Mouse (Mus musculus) CH12.LX (cell line): ENCODE measurements around the gene Tmem178b. TPM values are rescaled to one million over a fixed set of nuclear protein-coding genes. Genes with fewer than 3 reads are reported as not detected.

ENCODE experiments used
- DNase-seq: peaks from one replicate; pipeline ENCODE4 v3.0.0-alpha.2; 2013; ENCODE audit errors: extremely low read depth
- H3K27ac ChIP-seq: 2 replicates; pipeline ENCODE4 v1.5.1; 2012; ENCODE audit warnings: low read depth, mild to moderate bottlenecking, control low read depth, moderate library complexity; ENCODE audit not compliant: insufficient read depth
- H3K27me3 ChIP-seq: replicated peaks from 2 replicates; pipeline ENCODE3; 2012; ENCODE audit warnings: inconsistent platforms
- H3K36me3 ChIP-seq, 2 experiments: replicated peaks in 1 of 2; 2 replicates each; pipeline versions ENCODE3 to v1.6.1; 2012; ENCODE audit warnings: inconsistent platforms in 1 of 2, low read length in 1 of 2, mild to moderate bottlenecking in 1 of 2, mixed read lengths in 1 of 2, moderate library complexity in 1 of 2; ENCODE audit not compliant: control insufficient read depth in 1 of 2, insufficient read depth in 1 of 2
- H3K4me1 ChIP-seq, 2 experiments: 2 replicates each; pipeline ENCODE4 v1.6.1; 2012; ENCODE audit warnings: inconsistent platforms in 1 of 2, moderate library complexity in 1 of 2; ENCODE audit not compliant: insufficient read depth in 2 of 2, control insufficient read depth in 1 of 2
- H3K4me2 ChIP-seq: 2 replicates; pipeline ENCODE4 v1.6.1; 2012; ENCODE audit warnings: low read depth, mild to moderate bottlenecking, control low read depth; ENCODE audit not compliant: poor library complexity, insufficient read depth, severe bottlenecking
- H3K4me3 ChIP-seq, 3 experiments: fragments of 150-350 bp in 1 of 3; sonication (generic) in 1 of 3; replicated peaks in 1 of 3; 2 replicates each; pipeline versions ENCODE3 to v1.5.1; 2011 to 2012; ENCODE audit warnings: low read depth in 2 of 3, low read length in 2 of 3, mild to moderate bottlenecking in 2 of 3, moderate library complexity in 2 of 3, control low read depth in 1 of 3, improper control_type of control experiment in 1 of 3, inconsistent platforms in 1 of 3, mixed read lengths in 1 of 3; ENCODE audit not compliant: poor library complexity in 1 of 3
- H3K79me2 ChIP-seq: replicated peaks from 2 replicates; pipeline ENCODE4 v1.6.1; 2012; ENCODE audit warnings: mild to moderate bottlenecking, moderate library complexity; ENCODE audit not compliant: control insufficient read depth, poor library complexity, insufficient read depth, severe bottlenecking; ENCODE audit errors: extremely low read depth
- H3K9ac ChIP-seq: 2 replicates; pipeline ENCODE4 v1.6.1; 2012; ENCODE audit warnings: low read depth, mild to moderate bottlenecking, control low read depth, moderate library complexity; ENCODE audit not compliant: insufficient read depth
- H3K9me3 ChIP-seq: replicated peaks from 2 replicates; pipeline ENCODE3; 2012; ENCODE audit warnings: low read length, inconsistent platforms, mixed read lengths
- BHLHE40 ChIP-seq: IDR thresholded peaks from 2 replicates; pipeline ENCODE4 v1.6.1; 2011; ENCODE audit warnings: mild to moderate bottlenecking, low read depth, low read length, improper control_type of control experiment
- CHD1 ChIP-seq: IDR thresholded peaks from 2 replicates; pipeline ENCODE4 v1.6.1; 2012; ENCODE audit warnings: low read depth, low read length, improper control_type of control experiment, inconsistent platforms
- E2F4 ChIP-seq: IDR thresholded peaks from 2 replicates; pipeline ENCODE4 v1.6.1; 2011; ENCODE audit warnings: low read depth, low read length, improper control_type of control experiment; ENCODE audit not compliant: insufficient replicate concordance
- ETS1 ChIP-seq: conservative IDR thresholded peaks from 2 replicates; pipeline ENCODE4 v1.6.1; 2012; ENCODE audit warnings: low read depth, mild to moderate bottlenecking, inconsistent platforms, low read length, improper control_type of control experiment, moderate library complexity
- GABPA ChIP-seq: IDR thresholded peaks from 2 replicates; pipeline ENCODE4 v1.6.1; 2012; ENCODE audit warnings: low read depth, low read length, improper control_type of control experiment, inconsistent platforms; ENCODE audit not compliant: insufficient replicate concordance
- JUN ChIP-seq: IDR thresholded peaks from 2 replicates; pipeline ENCODE4 v1.6.1; 2011; ENCODE audit warnings: low read depth, mild to moderate bottlenecking, low read length, improper control_type of control experiment, moderate library complexity; ENCODE audit not compliant: insufficient read depth
- JUND ChIP-seq: conservative IDR thresholded peaks from 2 replicates; pipeline ENCODE4 v1.6.1; 2011; ENCODE audit warnings: low read depth, low read length, improper control_type of control experiment
- KAT2A ChIP-seq: IDR thresholded peaks from 2 replicates; pipeline ENCODE4 v1.6.1; 2012; ENCODE audit warnings: low read length, improper control_type of control experiment, inconsistent platforms; ENCODE audit not compliant: insufficient replicate concordance
- MAFK ChIP-seq: IDR thresholded peaks from 2 replicates; pipeline ENCODE4 v1.6.1; 2011; ENCODE audit warnings: low read length, improper control_type of control experiment; ENCODE audit not compliant: insufficient replicate concordance
- MAZ ChIP-seq: IDR thresholded peaks from 2 replicates; pipeline ENCODE4 v1.6.1; 2012; ENCODE audit warnings: low read depth, mild to moderate bottlenecking, inconsistent platforms, low read length, improper control_type of control experiment, moderate library complexity
- MYC ChIP-seq: IDR thresholded peaks from 2 replicates; pipeline ENCODE4 v1.6.1; 2011; ENCODE audit warnings: low read depth, mild to moderate bottlenecking, improper control_type of control experiment, low read length
- NELFE ChIP-seq: IDR thresholded peaks from 2 replicates; pipeline ENCODE4 v1.6.1; 2011; ENCODE audit warnings: low read depth, low read length, improper control_type of control experiment
- NRF1 ChIP-seq: IDR thresholded peaks from 2 replicates; pipeline ENCODE4 v1.6.1; 2014; ENCODE audit warnings: low read depth, mild to moderate bottlenecking, inconsistent platforms, low read length, improper control_type of control experiment, moderate library complexity
- PAX5 ChIP-seq: IDR thresholded peaks from 2 replicates; pipeline ENCODE4 v1.6.1; 2012; ENCODE audit warnings: low read length, inconsistent platforms, mixed read lengths
- POLR2A ChIP-seq: IDR thresholded peaks from 2 replicates; pipeline ENCODE4 v1.6.1; 2011; ENCODE audit warnings: low read depth, mild to moderate bottlenecking, improper control_type of control experiment, low read length
- POLR2AphosphoS2 ChIP-seq: IDR thresholded peaks from 2 replicates; pipeline ENCODE4 v1.6.1; 2011; ENCODE audit warnings: low read depth, low read length, improper control_type of control experiment
- SIN3A ChIP-seq: IDR thresholded peaks from 2 replicates; pipeline ENCODE4 v1.6.1; 2012; ENCODE audit warnings: low read length, improper control_type of control experiment, inconsistent platforms
- SMC3 ChIP-seq: IDR thresholded peaks from 2 replicates; pipeline ENCODE4 v1.6.1; 2011; ENCODE audit warnings: low read depth, low read length, improper control_type of control experiment
- TBP ChIP-seq: conservative IDR thresholded peaks from 2 replicates; pipeline ENCODE4 v1.6.1; 2011; ENCODE audit warnings: low read depth, low read length, improper control_type of control experiment
- TCF12 ChIP-seq: IDR thresholded peaks from 2 replicates; pipeline ENCODE4 v1.6.1; 2014; ENCODE audit warnings: low read depth, mild to moderate bottlenecking, inconsistent platforms, low read length, improper control_type of control experiment
- UBTF ChIP-seq: IDR thresholded peaks from 2 replicates; pipeline ENCODE4 v1.6.1; 2012; ENCODE audit warnings: low read depth, mild to moderate bottlenecking, inconsistent platforms, low read length, improper control_type of control experiment, moderate library complexity
- USF1 ChIP-seq: IDR thresholded peaks from 2 replicates; pipeline ENCODE4 v1.6.1; 2014; ENCODE audit warnings: low read depth, mild to moderate bottlenecking, inconsistent platforms, low read length, improper control_type of control experiment
- ZNF384 ChIP-seq: IDR thresholded peaks from 2 replicates; pipeline ENCODE4 v1.6.1; 2012; ENCODE audit warnings: low read depth, low read length, improper control_type of control experiment, inconsistent platforms
- dilution Hi-C: fragments of 300-500 bp; cut with MboI; formaldehyde crosslinking; loops from 2 replicates; pipeline ENCODE4 v1.14.3; 2020; ENCODE audit warnings: low sequenced_read_pairs; ENCODE audit not compliant: extremely low pct_unique_long_range_greater_than_20kb, extremely low pct_ligation_motif_present
- in situ Hi-C: fragments of 300-500 bp; cut with MboI; formaldehyde crosslinking; loops from 3 replicates; pipeline ENCODE4 v1.14.3; 2019; ENCODE audit warnings: low sequenced_read_pairs, low pct_ligation_motif_present, low pct_unique_long_range_greater_than_20kb, mixed read lengths
- polyA plus RNA-seq: library from polyadenylated mRNA; unstranded; fragments of >175 nt; gene quantifications from 2 replicates; pipeline ENCODE4 v1.2.1, GENCODE M21; 2012; ENCODE audit warnings: low read depth; ENCODE audit not compliant: insufficient read length
- total RNA-seq, 2 experiments: library from RNA; depleted of rRNA; stranded (reverse); fragments of 300-350 nt in 1 of 2; fragments of >200 nt in 1 of 2; gene quantifications; 2 replicates each; pipeline ENCODE4 v1.2.3; 2012 to 2014

The Tmem178b gene
- total RNA-seq (2012; rRNA removed) (not detected in 2 replicates), total RNA-seq (2014; rRNA removed) (not detected in 2 replicates), polyA plus RNA-seq (not detected in 2 replicates)

DNA sequence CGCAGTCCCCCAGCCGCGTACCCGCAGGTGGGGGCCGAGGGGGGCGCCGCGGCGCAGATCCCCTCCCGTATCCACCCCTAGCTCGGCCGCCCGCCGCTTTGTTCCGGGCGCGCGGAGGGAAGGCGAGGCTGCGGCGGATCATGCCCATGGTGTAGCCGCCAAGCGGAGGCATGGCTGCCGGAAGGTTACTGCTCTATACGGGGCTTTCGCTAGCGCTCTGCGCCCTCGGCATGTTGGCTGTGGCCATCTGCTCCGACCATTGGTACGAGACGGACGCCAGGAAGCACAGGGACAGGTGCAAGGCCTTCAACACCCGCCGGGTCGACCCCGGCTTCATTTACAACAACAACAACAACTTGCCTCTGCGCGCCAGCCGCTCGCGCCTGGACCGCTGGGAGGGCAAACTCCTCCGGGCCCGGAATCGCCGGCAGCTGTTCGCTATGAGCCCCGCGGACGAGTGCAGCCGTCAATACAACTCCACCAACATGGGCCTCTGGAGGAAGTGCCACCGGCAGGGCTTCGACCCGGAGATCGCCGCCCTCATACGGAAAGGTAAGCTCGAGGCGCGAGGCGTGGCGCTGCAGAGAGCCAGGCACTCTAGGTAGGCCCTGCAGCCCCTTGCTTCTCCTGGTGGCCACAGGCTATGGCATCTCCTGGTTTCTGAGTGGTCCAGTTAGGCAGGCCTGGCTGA lies at the start of gene Tmem178b:
Gene Tmem178b, plus strand, starts transcription at position 371 of the 691 bp plus-strand sequence.
- no peak within 1 kb of the TSS for H3K4me3 ChIP-seq
- dilution Hi-C loops, result no loop called here
- H3K9me3 ChIP-seq, result peaks cover 22% of the 10 kb centered on the region
- no peak within 1 kb of the TSS for H3K9ac ChIP-seq
- no peak within 1 kb of the TSS for H3K27ac ChIP-seq
- TF ChIP-seq MAZ (no peak), POLR2A (no peak), UBTF (no peak), TCF12 (no peak), NELFE (no peak), PAX5 (no peak), JUND (no peak), MAFK (no peak), MYC (no peak), GABPA (no peak), E2F4 (no peak), ZNF384 (no peak), KAT2A (no peak), ETS1 (no peak), JUN (no peak), NRF1 (no peak), SMC3 (no peak)
- in situ Hi-C loops, result no loop called here
- no peaks in the 10 kb centered on the region for H3K27me3 ChIP-seq
- H3K4me2 ChIP-seq, result no peak within 1 kb of the TSS
- no peak for DNase-seq
- no peaks in the 10 kb centered on the region for H3K36me3 ChIP-seq
- H3K4me1 ChIP-seq, result no peaks in the 10 kb centered on the region
- no peaks in the 10 kb centered on the region for H3K79me2 ChIP-seq

- in situ Hi-C loops (no loop called here), dilution Hi-C loops (no loop called here)
- no peak overlapping the region for H3K4me3 ChIP-seq
- H3K4me2 ChIP-seq, result no peak overlapping the region
- no peak for DNase-seq
- H3K4me1 ChIP-seq, result peaks cover 0 to 15% of the 10 kb centered on the region in 2 experiments; a peak in 2 of 4 replicates
- peaks cover 4% of the 10 kb centered on the region for H3K9me3 ChIP-seq
- H3K9ac ChIP-seq, result no peak overlapping the region
- no peaks in the 10 kb centered on the region for H3K27me3 ChIP-seq
- H3K36me3 ChIP-seq, result no peaks in the 10 kb centered on the region
- H3K27ac ChIP-seq, result no peak overlapping the region
- H3K79me2 ChIP-seq, result no peaks in the 10 kb centered on the region
- TF ChIP-seq POLR2A (no peak), CHD1 (no peak), BHLHE40 (no peak), ETS1 (no peak), SIN3A (no peak), MAFK (no peak), JUN (no peak), USF1 (no peak), GABPA (no peak), E2F4 (no peak), UBTF (no peak), POLR2AphosphoS2 (no peak), TBP (no peak)
These were observed 44.3 kb upstream of the Tmem178b start for GRCm38 (mm10) chr6:39828736-39829135.
